Mouse (Mus musculus) cerebellum, adult 2 months (tissue): ENCODE data around the gene Znrf4.

Experiments
- CTCF ChIP-seq: fragments of 200-500 bp; IDR thresholded peaks from 2 replicates; pipeline ENCODE4 v1.5.1; 2011; ENCODE audit warnings: low read depth, mild to moderate bottlenecking, control low read depth, low read length, moderate library complexity, borderline replicate concordance; ENCODE audit not compliant: insufficient read depth
- POLR2A ChIP-seq: fragments of 200-500 bp; IDR thresholded peaks from 2 replicates; pipeline ENCODE4 v1.6.1; 2011; ENCODE audit warnings: low read length, control low read depth, borderline replicate concordance; ENCODE audit not compliant: insufficient read depth

- TF ChIP-seq CTCF, result no peak
- no peak for TF ChIP-seq POLR2A
These were observed 47.9 kb upstream of the Znrf4 start for GRCm38 (mm10) chr17:56560131-56560530.
